Comparison of ENCODE assay signal across 25 mouse cellular contexts in genomic region chr7:118522077-118522476, GRCm38 (mm10). TPM values are rescaled to one million over a fixed set of nuclear protein-coding genes. Genes with fewer than 3 reads are reported as not detected.
DNase-seq lines count a peak whose midpoint lies in the region; ATAC-seq and TF ChIP-seq lines count a peak whose summit lies in the region.
"Had no signal": no experiment of that assay in that cellular context is flagged by ENCODE, and none has a peak within 500 bp of the region (broad histone marks: within the 10 kb centered on the region; RNA-seq: fewer than 3 reads in every experiment).

No protein-coding gene starts in this region.

- H3K27ac ChIP-seq in liver, postnatal 0 days (ENCODE audit: low read depth): no peak overlapping the region
- H3K27ac ChIP-seq in liver, embryonic 12.5 days: no peak overlapping the region
- H3K27ac ChIP-seq in bone marrow, adult 2 months (ENCODE audit: control insufficient read depth, insufficient read depth, low read depth, low read length, poor library complexity): peak overlapping the region; percentile 67
- H3K27ac ChIP-seq: embryonic facial prominence, embryonic 13.5 days; forebrain, embryonic 12.5 days; forebrain, embryonic 15.5 days; hindbrain, embryonic 12.5 days; hindbrain, embryonic 15.5 days had no signal

- H3K27me3 ChIP-seq in liver, postnatal 0 days (ENCODE audit: insufficient read depth, low read length): no peaks in the 10 kb centered on the region
- 0 out of 2 replicates have a peak, but pooled peaks cover 4% of the 10 kb centered on the region for H3K27me3 ChIP-seq in liver, embryonic 12.5 days (replicated peaks)
- H3K27me3 ChIP-seq: embryonic facial prominence, embryonic 13.5 days; forebrain, embryonic 15.5 days; hindbrain, embryonic 12.5 days; hindbrain, embryonic 15.5 days had no signal

- H3K36me3 ChIP-seq in liver, postnatal 0 days (replicated peaks; ENCODE audit: insufficient read depth, low read length): peaks cover 10% of the 10 kb centered on the region; the same call in 1 of the 2 replicates
- peaks cover 36% of the 10 kb centered on the region for H3K36me3 ChIP-seq in liver, embryonic 12.5 days

- no peaks in the 10 kb centered on the region for H3K4me1 ChIP-seq in liver, postnatal 0 days (ENCODE audit: insufficient read depth)
- 0 out of 2 replicates have a peak, but pooled peaks cover 6% of the 10 kb centered on the region for H3K4me1 ChIP-seq in liver, embryonic 12.5 days
- H3K4me1 ChIP-seq in bone marrow, adult 2 months (ENCODE audit: control insufficient read depth, insufficient read depth, low read length): no peaks in the 10 kb centered on the region; the same call in 1 of the 2 replicates

- no peak for TF ChIP-seq POLR2A in bone marrow, adult 2 months (IDR thresholded peaks at IDR 0.05; ENCODE audit: borderline replicate concordance, control insufficient read depth, low read depth, low read length)

- H3K9me3 ChIP-seq in liver, postnatal 0 days (ENCODE audit: low read length): no peaks in the 10 kb centered on the region
- H3K9me3 ChIP-seq in liver, embryonic 12.5 days (replicated peaks): no peaks in the 10 kb centered on the region
- H3K9me3 ChIP-seq: embryonic facial prominence, embryonic 13.5 days; forebrain, embryonic 12.5 days; forebrain, embryonic 15.5 days; hindbrain, embryonic 12.5 days; hindbrain, embryonic 15.5 days had no signal

- peak; percentile 40; the same call in 1 of the 2 replicates for ATAC-seq in liver, postnatal 0 days
- no peak for ATAC-seq in liver, embryonic 12.5 days
- peak; percentile 75 for ATAC-seq in granulocyte monocyte progenitor cell, adult 5-6 weeks (replicated peaks; ENCODE audit: poor library complexity, severe bottlenecking)
- ATAC-seq: activated CD4-positive, CD25-positive, alpha-beta regulatory T cell, adult 4 months; forebrain, embryonic 15.5 days had no signal

- no peak overlapping the region for H3K4me2 ChIP-seq in liver, postnatal 0 days (ENCODE audit: low read depth, low read length)
- H3K4me2 ChIP-seq in liver, embryonic 12.5 days: no peak overlapping the region
- H3K4me2 ChIP-seq: embryonic facial prominence, embryonic 13.5 days; forebrain, embryonic 12.5 days; forebrain, embryonic 15.5 days; heart, embryonic 11.5 days; hindbrain, embryonic 12.5 days; hindbrain, embryonic 15.5 days had no signal

- TF ChIP-seq CTCF in liver, postnatal 0 days (IDR thresholded peaks at IDR 0.05; ENCODE audit: low read depth): no peak
- no peak for TF ChIP-seq CTCF in bone marrow, adult 2 months (IDR thresholded peaks at IDR 0.05; ENCODE audit: control insufficient read depth, insufficient read depth, low read length)

- DNase-seq in liver, postnatal 0 days: no peak
- peak; percentile 25 for DNase-seq in 416B (ENCODE audit: low read depth)
- DNase-seq in adrenal gland, adult 18-20 months (ENCODE audit: low spot score in 2 of 2): no peak
- no peak for DNase-seq in thymus, postnatal 36 days
- no peak for DNase-seq in left cerebral cortex, postnatal 10 days (ENCODE audit: extremely low spot score in 1 of 2, low spot score in 2 of 2)
- DNase-seq: adrenal gland, postnatal 10 days; adrenal gland, postnatal 36 days; cerebellum, adult 11-12 months; cerebellum, adult 8-10 months; cerebellum, postnatal 10 days; cerebellum, postnatal 36 days; gastrocnemius, postnatal 10 days; gastrocnemius, postnatal 36 days; heart, adult 11 months had no signal

- no peak for TF ChIP-seq EP300 in liver, postnatal 0 days (IDR thresholded peaks at IDR 0.05; ENCODE audit: low read depth)

- intact Hi-C loops in left cerebral cortex, postnatal 10 days (cut with DNase I): no loop called here

- 49% methylated on average over 5 of the region's 5 CpGs for WGBS in liver, postnatal 0 days (ENCODE audit: insufficient replicate concordance)
- WGBS in liver, embryonic 12.5 days (ENCODE audit: insufficient replicate concordance): 43% methylated on average over 5 of the region's 5 CpGs
- WGBS in bone marrow, adult 2 months: 14% methylated on average over 5 of the region's 5 CpGs

- H3K4me3 ChIP-seq in liver, postnatal 0 days (ENCODE audit: low read depth, low read length): no peak overlapping the region
- H3K4me3 ChIP-seq in liver, embryonic 12.5 days: no peak overlapping the region
- no peak overlapping the region for H3K4me3 ChIP-seq in bone marrow, adult 2 months (replicated peaks; ENCODE audit: control insufficient read depth, low read depth, low read length)
- H3K4me3 ChIP-seq: embryonic facial prominence, embryonic 13.5 days; erythroblast, embryonic 14.5 days; forebrain, embryonic 12.5 days; forebrain, embryonic 15.5 days; hindbrain, embryonic 12.5 days; hindbrain, embryonic 15.5 days had no signal

- no peak overlapping the region for H3K9ac ChIP-seq in liver, postnatal 0 days (replicated peaks)
- no peak overlapping the region for H3K9ac ChIP-seq in liver, embryonic 12.5 days
- H3K9ac ChIP-seq: embryonic facial prominence, embryonic 13.5 days; forebrain, embryonic 12.5 days; forebrain, embryonic 15.5 days; hindbrain, embryonic 12.5 days; hindbrain, embryonic 15.5 days had no signal

RNA-seq across cellular contexts. Expression of gene Coq7, which starts 11.1 kb away (rescaled TPM):
- polyA plus RNA-seq in liver, postnatal 0 days (2015; fragmentation: Nextera tagmentation; extraction: Ambion mirVana): 53.1 and 53.4 TPM in 2 replicates
- 62.9 and 64.4 TPM in 2 replicates for polyA plus RNA-seq in liver, embryonic 12.5 days (2016; fragmentation: Nextera tagmentation; extraction: Ambion mirVana)
- polyA plus RNA-seq in bone marrow, adult 2 months (2011; ENCODE audit: insufficient read depth, insufficient read length, low replicate concordance, missing spikeins): 19.2 and 55.1 TPM in 2 replicates
- 30.7 and 37.8 TPM in 2 replicates for total RNA-seq in granulocyte monocyte progenitor cell, adult 5-6 weeks (2014; fragmentation: Nextera tagmentation)
- 20.7 and 31.4 TPM in 2 replicates for total RNA-seq in granulocyte monocyte progenitor cell, adult 5-6 weeks (2017)
- total RNA-seq in adrenal gland, adult 18-20 months (2021): 10 to 100 TPM; 38.7 to 56.5 TPM
- 10 to 100 TPM; 37.3 to 39.9 TPM for total RNA-seq in left cerebral cortex, postnatal 10 days (2021)

RNA-seq across cellular contexts. Expression of gene Itpripl2, which starts 30.3 kb away (rescaled TPM):
- 1.3 TPM in 2 replicates for polyA plus RNA-seq in liver, postnatal 0 days (2015; fragmentation: Nextera tagmentation; extraction: Ambion mirVana)
- 1.2 and 1.3 TPM in 2 replicates for polyA plus RNA-seq in liver, embryonic 12.5 days (2016; fragmentation: Nextera tagmentation; extraction: Ambion mirVana)
- 4.8 and 13.8 TPM in 2 replicates for polyA plus RNA-seq in bone marrow, adult 2 months (2011; ENCODE audit: insufficient read depth, insufficient read length, low replicate concordance, missing spikeins)
- 9.0 and 11.3 TPM in 2 replicates for total RNA-seq in granulocyte monocyte progenitor cell, adult 5-6 weeks (2014; fragmentation: Nextera tagmentation)
- 18.3 and 21.2 TPM in 2 replicates for total RNA-seq in granulocyte monocyte progenitor cell, adult 5-6 weeks (2017)
- 10 to 100 TPM; 13.2 to 14.3 TPM for total RNA-seq in adrenal gland, adult 18-20 months (2021)
- 1 to 10 TPM; 3.6 to 3.9 TPM for total RNA-seq in left cerebral cortex, postnatal 10 days (2021)
- polyA plus RNA-seq: erythroblast, embryonic 14.5 days had no signal
